Mouse (Mus musculus) spleen, adult 2 months (tissue): ENCODE measurements around the gene Tlr7.

Source experiments
- CTCF ChIP-seq: fragments of 200-500 bp; IDR thresholded peaks from 2 replicates; pipeline ENCODE4 v1.5.1; 2011; ENCODE audit warnings: mild to moderate bottlenecking, inconsistent platforms; ENCODE audit not compliant: insufficient read depth, insufficient read length, insufficient replicate concordance; ENCODE audit errors: extremely low read depth
- POLR2A ChIP-seq: fragments of 200-500 bp; IDR thresholded peaks from 2 replicates; pipeline ENCODE4 v1.6.1; 2011; ENCODE audit warnings: low read depth, low read length, inconsistent platforms

DNA sequence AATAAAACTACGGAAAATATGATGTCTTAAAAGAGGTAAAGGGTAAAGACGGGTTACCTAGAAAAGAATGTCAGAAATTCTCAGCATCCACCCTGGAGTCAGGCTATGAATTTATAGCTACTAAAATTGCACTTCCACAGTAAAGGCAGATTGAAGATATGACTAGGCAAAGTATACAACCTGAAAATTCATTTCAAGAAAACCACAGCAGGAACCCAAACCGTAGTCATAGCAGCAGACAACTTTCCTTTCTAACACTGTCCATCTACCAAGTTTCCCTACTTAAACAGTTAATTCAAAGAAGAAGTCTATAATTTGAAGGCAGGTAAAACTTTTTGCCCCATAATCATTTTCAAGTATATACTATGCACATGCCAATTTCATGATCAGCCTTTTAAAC lies 25.6 kb upstream of the Tlr7 start:
- TF ChIP-seq CTCF: no peak
- no peak for TF ChIP-seq POLR2A
